Mouse (Mus musculus): ENCODE data around the gene Fam83e.

DNA sequence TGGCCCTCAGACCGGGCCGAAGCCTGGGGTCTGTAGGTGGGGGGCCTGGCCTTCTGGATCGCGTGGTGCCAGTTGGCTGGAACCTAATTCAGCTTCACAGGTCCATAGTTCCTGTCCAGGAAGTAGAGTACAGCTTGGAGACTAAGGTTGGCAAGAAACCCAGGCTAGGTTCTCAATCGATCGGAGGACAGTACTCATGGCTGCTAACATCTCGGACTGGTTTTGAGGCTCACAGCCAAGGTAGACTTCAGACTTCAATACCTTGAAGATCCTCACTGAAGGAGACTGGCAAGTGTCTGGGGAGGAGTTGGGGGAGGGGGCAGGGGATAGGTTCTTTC is 191 bp downstream of the Fam83e start:
- TF ChIP-seq POLR2A (IDR thresholded peaks at IDR 0.05; ENCODE audit: insufficient read depth, low read length), result no peak
- TF ChIP-seq CTCF (IDR thresholded peaks at IDR 0.05; ENCODE audit: low read depth, low read length), result no peak
- TF ChIP-seq EP300 (IDR thresholded peaks at IDR 0.05; ENCODE audit: insufficient read depth, low read depth, low read length), result no peak
